Mouse (Mus musculus): ENCODE results near the gene Gm28079.
"Not testable (repeated sequence)": the region's sequence is repeated elsewhere in the genome, so short reads cannot be mapped to it uniquely, and the experiment has no call there.

Gm28079 gene

GRCm38 (mm10) chrY:70014799-70015198 is at the start of gene Gm28079:
Gene Gm28079 (minus strand): TSS chrY:70014899.
- DNase-seq (ENCODE audit: low read depth in 2 of 2, low spot score in 2 of 2), result not testable (repeated sequence)
